Mouse (Mus musculus) cerebellum, postnatal 10 days (tissue): Measurements from ENCODE around the gene Bpifb1.
"Not testable (repeated sequence)": the region's sequence is repeated elsewhere in the genome, so short reads cannot be mapped to it uniquely, and the experiment has no call there.

Experiments used
- DNase-seq, 2 experiments: peaks; one replicate each; pipeline ENCODE4 v3.0.0; 2021; ENCODE audit warnings: mixed read lengths in 2 of 2

The Bpifb1 gene

GRCm38 (mm10) chr2:154215191-154215590 is 24.6 kb downstream of the Bpifb1 start:
- peak; percentile 93 to 95 for DNase-seq

DNA sequence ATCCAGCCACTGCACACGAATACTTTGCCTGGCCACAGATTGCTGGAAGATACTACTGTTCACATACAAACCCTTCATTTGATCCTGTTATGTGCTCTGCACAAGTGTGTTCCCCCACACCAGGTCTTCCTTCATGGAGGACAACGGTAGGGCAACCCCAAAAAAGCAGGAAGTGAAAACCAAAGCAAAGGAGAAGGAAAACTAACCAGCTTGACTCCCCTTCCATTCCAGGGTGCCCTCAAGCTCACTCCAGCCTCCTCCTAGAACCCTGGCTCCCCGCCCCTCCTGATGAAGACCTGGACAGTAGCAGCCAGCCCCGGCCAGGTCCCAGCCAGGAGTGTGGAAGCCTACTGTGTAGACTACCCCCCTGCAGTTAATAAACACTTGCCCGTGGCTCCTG is 29.3 kb downstream of the Bpifb1 start:
- peak in 1 of 2 experiments; percentile 11 for DNase-seq

DNA sequence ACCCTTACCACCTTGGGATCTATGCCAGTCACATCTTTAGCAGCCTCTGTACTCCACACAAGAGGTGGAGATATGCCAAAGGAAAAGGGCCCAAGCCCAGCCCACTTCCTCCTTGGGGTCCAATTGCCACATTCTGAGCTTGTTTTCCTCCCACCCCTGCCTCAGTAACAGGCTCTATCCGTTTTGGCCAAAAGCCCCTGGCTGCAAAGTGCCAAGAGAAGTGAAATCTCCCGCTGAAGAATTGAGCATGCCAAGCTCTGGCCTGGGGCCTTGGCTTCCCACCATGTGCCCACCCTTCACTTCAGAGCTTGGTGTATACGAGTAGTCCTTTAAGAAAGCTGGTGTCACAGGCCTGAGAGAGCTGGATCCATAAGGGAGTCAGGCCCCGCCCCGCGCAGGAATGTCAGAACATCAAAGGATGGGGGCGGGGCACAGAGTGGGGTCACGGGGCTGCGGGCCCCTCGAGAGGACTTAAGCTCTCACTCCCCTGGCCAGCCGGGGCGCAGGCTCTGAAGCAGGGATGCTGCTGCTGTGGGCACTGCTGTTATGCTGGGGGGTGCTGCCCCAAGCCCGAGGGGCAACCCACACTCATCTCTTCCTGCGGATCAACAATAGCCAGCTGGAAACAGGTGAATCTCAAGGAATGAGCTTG is 32.8 kb downstream of the Bpifb1 start, which contains the start of gene Bpifb5:
Gene Bpifb5, plus strand, starts transcription at position 478 of the 652 bp plus-strand sequence.
- DNase-seq, result peak; percentile 82 to 88

DNA sequence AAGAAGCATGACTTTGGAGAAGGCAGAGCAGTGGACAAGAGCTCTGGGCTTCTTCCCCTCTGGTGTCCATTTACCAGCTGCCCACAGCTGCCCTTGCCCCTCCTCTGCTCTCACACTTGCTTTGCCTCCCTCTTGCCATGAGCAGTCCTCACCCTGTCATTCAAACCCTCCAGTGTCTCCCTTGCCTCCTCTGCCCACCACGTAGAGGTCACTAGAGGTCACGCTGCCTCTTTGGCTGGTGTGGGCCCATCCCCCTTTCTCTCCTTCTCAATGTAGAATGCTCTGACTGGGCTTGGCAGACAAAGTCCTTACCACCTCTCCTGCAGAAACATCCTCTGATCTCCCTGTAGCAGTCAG is 33.3 kb downstream of the Bpifb1 start:
- DNase-seq, result peak in 1 of 2 experiments; percentile 42

- peak; percentile 74 to 79 for DNase-seq
Observed at GRCm38 (mm10) chr2:154226991-154227390, 36.4 kb downstream of the Bpifb1 start.

- peak; percentile 72 to 79 for DNase-seq
Observed at GRCm38 (mm10) chr2:154227830-154228229, 37.2 kb downstream of the Bpifb1 start.

DNA sequence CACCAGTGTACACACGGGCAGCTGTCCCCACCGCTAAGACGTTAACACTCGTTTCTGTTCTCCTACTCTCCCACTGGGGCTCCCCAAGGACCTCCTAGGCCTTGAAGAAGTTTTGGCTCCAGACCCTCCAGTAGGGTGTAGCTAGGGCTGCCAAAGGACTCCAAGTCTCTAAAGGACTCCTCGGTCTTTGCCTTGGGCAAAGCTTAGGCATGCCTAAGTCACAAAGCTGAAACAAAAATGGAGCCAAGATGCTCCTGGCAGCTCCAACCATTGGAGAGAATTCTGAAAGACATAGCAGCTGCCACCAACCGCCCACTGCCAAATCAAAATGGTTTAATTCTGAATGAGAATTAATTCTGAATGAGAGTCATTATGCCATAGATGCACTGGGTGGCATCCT is 42.8 kb downstream of the Bpifb1 start:
- peak; percentile 87 to 89 for DNase-seq

- no peak for DNase-seq
Observed at GRCm38 (mm10) chr2:154240771-154241170, 50.2 kb downstream of the Bpifb1 start.

GRCm38 (mm10) chr2:154242726-154243125 is 52.1 kb downstream of the Bpifb1 start:
- not testable (repeated sequence) for DNase-seq

GRCm38 (mm10) chr2:154243356-154244036 is 52.9 kb downstream of the Bpifb1 start:
- peak; percentile 88 for DNase-seq

GRCm38 (mm10) chr2:154245322-154245721 is 54.7 kb downstream of the Bpifb1 start:
- DNase-seq, result no peak

DNA sequence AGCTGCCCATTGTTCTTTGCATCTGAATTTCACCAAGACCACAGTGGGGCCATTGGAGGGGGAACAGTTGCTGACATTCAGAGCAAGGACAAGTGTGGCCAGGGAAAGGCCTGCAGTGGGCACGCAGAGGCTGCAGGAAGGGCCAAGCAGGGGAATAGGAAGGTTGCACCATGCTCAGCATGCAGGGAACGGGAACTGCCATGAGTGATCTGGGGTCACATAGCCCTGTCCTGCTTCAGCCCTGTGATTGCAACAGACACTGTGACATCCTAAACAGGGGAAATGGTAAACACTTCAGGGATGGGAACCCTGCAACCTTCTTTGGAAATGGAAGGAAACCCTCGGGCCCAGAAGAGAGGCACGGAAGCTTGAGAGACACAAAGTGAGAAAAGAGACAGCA is 64.6 kb downstream of the Bpifb1 start:
- not testable (repeated sequence) for DNase-seq

GRCm38 (mm10) chr2:154255770-154256169 is 65.2 kb downstream of the Bpifb1 start:
- no peak for DNase-seq

GRCm38 (mm10) chr2:154257554-154257953 is 66.9 kb downstream of the Bpifb1 start, which contains the start of gene Bpifb9a:
Gene Bpifb9a (plus strand): TSS chr2:154257854.
- DNase-seq, result not testable (repeated sequence)

- not testable (repeated sequence) for DNase-seq
Observed at GRCm38 (mm10) chr2:154264397-154264796, 73.8 kb downstream of the Bpifb1 start.
